9 mouse cellular contexts compared by ENCODE assay signal in genomic region chr11:79046561-79047155, GRCm38 (mm10).
DNase-seq lines count a peak whose midpoint lies in the region; ATAC-seq and TF ChIP-seq lines count a peak whose summit lies in the region.
"Had no signal": no experiment of that assay in that cellular context is flagged by ENCODE, and none has a peak within 500 bp of the region (broad histone marks: within the 10 kb centered on the region; RNA-seq: fewer than 3 reads in every experiment).

No protein-coding gene starts in this region.

- H3K4me3 ChIP-seq in kidney, embryonic 14.5 days (ENCODE audit: low read length): no peak overlapping the region
- H3K4me3 ChIP-seq in E14TG2a.4 (replicated peaks; ENCODE audit: low read length): peak overlapping the region; percentile 20; the same call in 1 of the 2 replicates
- H3K4me3 ChIP-seq in hindbrain, embryonic 12.5 days: no peak overlapping the region

- no peak overlapping the region for H3K9ac ChIP-seq in kidney, embryonic 14.5 days (ENCODE audit: low read depth, low read length)
- H3K9ac ChIP-seq in hindbrain, embryonic 12.5 days: peak overlapping the region; percentile 45; the same call in 1 of the 2 replicates
- H3K9ac ChIP-seq: liver, embryonic 14.5 days had no signal

- no peak for TF ChIP-seq CTCF in E14TG2a.4 (conservative IDR thresholded peaks at IDR 0.05; ENCODE audit: low read length)

- peak overlapping the region; percentile 20; the same call in 1 of the 2 replicates for H3K27ac ChIP-seq in kidney, embryonic 14.5 days (ENCODE audit: low read depth, low read length)
- peak overlapping the region; percentile 64 for H3K27ac ChIP-seq in hindbrain, embryonic 12.5 days
- H3K27ac ChIP-seq: liver, embryonic 14.5 days had no signal

- H3K4me2 ChIP-seq in kidney, embryonic 14.5 days (replicated peaks; ENCODE audit: low read depth, low read length): no peak overlapping the region
- H3K4me2 ChIP-seq in hindbrain, embryonic 12.5 days (replicated peaks): no peak overlapping the region; the same call in 1 of the 2 replicates

- no peak for ATAC-seq in kidney, embryonic 14.5 days (ENCODE audit: low FRiP score, low TSS enrichment)
- ATAC-seq in hindbrain, embryonic 12.5 days (ENCODE audit: low FRiP score): peak; percentile 66; the same call in 1 of the 2 replicates

- WGBS in kidney, embryonic 14.5 days: 64% methylated on average over 8 of the region's 8 CpGs
- 47% methylated on average over 8 of the region's 8 CpGs for WGBS in hindbrain, embryonic 12.5 days

- H3K9me3 ChIP-seq in kidney, embryonic 14.5 days (ENCODE audit: control insufficient read depth, low read length): no peaks in the 10 kb centered on the region
- peaks cover 6% of the 10 kb centered on the region for H3K9me3 ChIP-seq in E14TG2a.4 (ENCODE audit: low read length)
- H3K9me3 ChIP-seq in hindbrain, embryonic 12.5 days (replicated peaks): no peaks in the 10 kb centered on the region; the same call in 1 of the 2 replicates

- H3K27me3 ChIP-seq in kidney, embryonic 14.5 days (ENCODE audit: control insufficient read depth, insufficient read depth, low read length): no peaks in the 10 kb centered on the region
- H3K27me3 ChIP-seq in E14TG2a.4 (ENCODE audit: insufficient read depth, low read length): no peaks in the 10 kb centered on the region
- H3K27me3 ChIP-seq in hindbrain, embryonic 12.5 days: no peaks in the 10 kb centered on the region

- intact Hi-C loops in left cerebral cortex, postnatal 4 days (cut with DNase I): no loop called here

- no peak for DNase-seq in kidney, adult 9 months
- peak; percentile 38 for DNase-seq in 3T3-L1 (ENCODE audit: low read depth, low spot score)
- no peak for DNase-seq in left cerebral cortex, adult 11 months (ENCODE audit: low spot score)
- no peak for DNase-seq in right cerebral cortex, adult 18-20 months
- no peak for DNase-seq in left cerebral cortex, postnatal 4 days

- peaks cover 8% of the 10 kb centered on the region for H3K4me1 ChIP-seq in kidney, embryonic 14.5 days (ENCODE audit: control insufficient read depth, insufficient read depth, low read length)
- peaks cover 46% of the 10 kb centered on the region for H3K4me1 ChIP-seq in E14TG2a.4 (replicated peaks; ENCODE audit: low read depth, low read length)
- H3K4me1 ChIP-seq in hindbrain, embryonic 12.5 days: peaks cover 21% of the 10 kb centered on the region

- H3K36me3 ChIP-seq in kidney, embryonic 14.5 days (ENCODE audit: control insufficient read depth, insufficient read depth, low read length): peaks cover 7% of the 10 kb centered on the region; the same call in 1 of the 2 replicates
- peaks cover 16% of the 10 kb centered on the region for H3K36me3 ChIP-seq in E14TG2a.4 (ENCODE audit: insufficient read depth, low read length)
- peaks cover 6% of the 10 kb centered on the region for H3K36me3 ChIP-seq in hindbrain, embryonic 12.5 days
